Comparison of ENCODE assay signal across 9 mouse cellular contexts in the genomic region with DNA sequence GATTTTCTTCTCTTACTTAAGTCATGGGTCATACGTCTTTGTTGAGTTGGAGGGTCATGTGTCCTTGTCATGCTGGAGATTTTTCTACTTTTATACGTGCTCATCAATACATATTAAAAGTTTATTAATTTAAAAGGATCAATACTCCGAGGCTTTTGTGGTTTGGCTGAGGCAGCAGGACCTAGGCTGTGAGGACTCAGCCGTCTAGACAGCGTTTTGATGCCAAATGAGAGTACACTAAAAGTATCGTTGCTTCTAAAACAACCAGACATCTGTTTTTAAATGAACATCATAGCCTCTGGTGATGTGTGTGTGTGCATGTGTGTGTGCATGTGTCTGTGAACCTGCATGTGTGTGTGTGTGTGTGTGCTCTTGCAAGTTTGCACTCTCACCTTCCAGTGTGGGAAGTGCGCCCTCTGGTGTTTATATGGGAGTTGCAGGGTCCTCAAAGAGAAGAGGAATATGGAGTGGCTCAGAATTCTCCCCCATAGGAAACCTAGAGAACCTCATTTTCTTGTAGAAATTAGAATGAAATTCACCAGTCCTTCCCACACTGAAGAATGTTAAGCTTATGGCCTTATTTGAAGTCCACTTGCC. TPM values are rescaled to one million over a fixed set of nuclear protein-coding genes. Genes with fewer than 3 reads are reported as not detected.
A peak's percentile ranks its signal among the peaks of the same experiment; 100 is the strongest.
DNase-seq lines count a peak whose midpoint lies in the region; ATAC-seq and TF ChIP-seq lines count a peak whose summit lies in the region.
"Had no signal": no experiment of that assay in that cellular context is flagged by ENCODE, and none has a peak within 500 bp of the region (broad histone marks: within the 10 kb centered on the region; RNA-seq: fewer than 3 reads in every experiment).

No protein-coding gene starts in this region.

- H3K4me1 ChIP-seq in heart, embryonic 11.5 days (ENCODE audit: control insufficient read depth, insufficient read depth, low read length): no peaks in the 10 kb centered on the region
- H3K4me1 ChIP-seq in E14TG2a.4 (replicated peaks; ENCODE audit: low read depth, low read length): peaks cover 33% of the 10 kb centered on the region
- no peaks in the 10 kb centered on the region for H3K4me1 ChIP-seq in forebrain, embryonic 16.5 days (replicated peaks; ENCODE audit: control insufficient read depth, insufficient read depth, low read length)
- no peaks in the 10 kb centered on the region for H3K4me1 ChIP-seq in stomach, postnatal 0 days (replicated peaks; ENCODE audit: control insufficient read depth, insufficient read depth)
- H3K4me1 ChIP-seq: stomach, embryonic 15.5 days had no signal

- TF ChIP-seq CTCF in E14TG2a.4 (conservative IDR thresholded peaks at IDR 0.05; ENCODE audit: low read length): peak; percentile 66
- peak; percentile 91 for TF ChIP-seq CTCF in stomach, postnatal 0 days (IDR thresholded peaks at IDR 0.05; ENCODE audit: low read depth)

- H3K9me3 ChIP-seq in heart, embryonic 11.5 days (replicated peaks; ENCODE audit: control insufficient read depth, low read length): no peaks in the 10 kb centered on the region
- no peaks in the 10 kb centered on the region for H3K9me3 ChIP-seq in E14TG2a.4 (ENCODE audit: low read length)
- no peaks in the 10 kb centered on the region for H3K9me3 ChIP-seq in forebrain, embryonic 16.5 days (ENCODE audit: control insufficient read depth, low read length)
- H3K9me3 ChIP-seq in stomach, postnatal 0 days (ENCODE audit: control insufficient read depth, low read length): no peaks in the 10 kb centered on the region
- H3K9me3 ChIP-seq: stomach, embryonic 15.5 days had no signal

- no peak overlapping the region for H3K9ac ChIP-seq in heart, embryonic 11.5 days (ENCODE audit: low read depth, low read length)
- no peak overlapping the region for H3K9ac ChIP-seq in forebrain, embryonic 16.5 days (replicated peaks; ENCODE audit: low read depth, low read length)
- H3K9ac ChIP-seq in stomach, postnatal 0 days (ENCODE audit: low read length): no peak overlapping the region
- H3K9ac ChIP-seq: stomach, embryonic 15.5 days had no signal

- no peak for ATAC-seq in heart, embryonic 11.5 days (replicated peaks; ENCODE audit: insufficient number of reproducible peaks, low FRiP score, low TSS enrichment)
- ATAC-seq in forebrain, embryonic 16.5 days: 0 out of 2 replicates have a peak, but pooled peaks have one; percentile 43
- ATAC-seq in stomach, postnatal 0 days (ENCODE audit: low FRiP score, low TSS enrichment): no peak

- no peaks in the 10 kb centered on the region for H3K36me3 ChIP-seq in heart, embryonic 11.5 days (ENCODE audit: control insufficient read depth, insufficient read depth, low read length)
- H3K36me3 ChIP-seq in E14TG2a.4 (ENCODE audit: insufficient read depth, low read length): no peaks in the 10 kb centered on the region
- H3K36me3 ChIP-seq in forebrain, embryonic 16.5 days (ENCODE audit: control insufficient read depth, insufficient read depth): no peaks in the 10 kb centered on the region
- H3K36me3 ChIP-seq in stomach, postnatal 0 days (ENCODE audit: control insufficient read depth, insufficient read depth, low read length): no peaks in the 10 kb centered on the region
- H3K36me3 ChIP-seq: stomach, embryonic 15.5 days had no signal

- no peak for TF ChIP-seq EP300 in stomach, postnatal 0 days (optimal IDR thresholded peaks at IDR 0.05)

- H3K27ac ChIP-seq in heart, embryonic 11.5 days (ENCODE audit: low read depth, low read length): no peak overlapping the region
- H3K27ac ChIP-seq in forebrain, embryonic 16.5 days (ENCODE audit: low read length): no peak overlapping the region
- no peak overlapping the region for H3K27ac ChIP-seq in stomach, postnatal 0 days (replicated peaks)
- H3K27ac ChIP-seq: stomach, embryonic 15.5 days had no signal

- DNase-seq in heart, postnatal 10 days: peak; percentile 44 to 78
- peak; percentile 83 for DNase-seq in brain, adult 2 months (ENCODE audit: low read depth, low spot score)
- peak; percentile 85 for DNase-seq in kidney, postnatal 10 days
- DNase-seq in lung, postnatal 36 days: peak; percentile 70
- peak; percentile 66 for DNase-seq in stomach, postnatal 0 days (ENCODE audit: low spot score)

- 56% methylated on average over 7 of the region's 7 CpGs for WGBS in heart, embryonic 11.5 days (ENCODE audit: insufficient replicate concordance)
- WGBS in forebrain, embryonic 16.5 days: 69% methylated on average over 7 of the region's 7 CpGs
- 64% methylated on average over 7 of the region's 7 CpGs for WGBS in stomach, postnatal 0 days

- H3K4me2 ChIP-seq in heart, embryonic 11.5 days: no peak overlapping the region
- no peak overlapping the region for H3K4me2 ChIP-seq in forebrain, embryonic 16.5 days (ENCODE audit: low read length)
- H3K4me2 ChIP-seq in stomach, postnatal 0 days (replicated peaks; ENCODE audit: low read depth): no peak overlapping the region
- H3K4me2 ChIP-seq: stomach, embryonic 15.5 days had no signal

- H3K27me3 ChIP-seq in heart, embryonic 11.5 days (ENCODE audit: control insufficient read depth, insufficient read depth, low read length): 0 out of 2 replicates have a peak, but pooled peaks cover 8% of the 10 kb centered on the region
- peaks cover 3% of the 10 kb centered on the region; the same call in 1 of the 2 replicates for H3K27me3 ChIP-seq in E14TG2a.4 (ENCODE audit: insufficient read depth, low read length)
- H3K27me3 ChIP-seq in forebrain, embryonic 16.5 days (replicated peaks; ENCODE audit: control insufficient read depth, insufficient read depth, low read length): no peaks in the 10 kb centered on the region
- H3K27me3 ChIP-seq in stomach, postnatal 0 days (ENCODE audit: control insufficient read depth, insufficient read depth, low read length): no peaks in the 10 kb centered on the region
- H3K27me3 ChIP-seq: stomach, embryonic 15.5 days had no signal

- H3K4me3 ChIP-seq in heart, embryonic 11.5 days (ENCODE audit: low read depth, low read length): no peak overlapping the region
- no peak overlapping the region for H3K4me3 ChIP-seq in E14TG2a.4 (replicated peaks; ENCODE audit: low read length)
- no peak overlapping the region for H3K4me3 ChIP-seq in forebrain, embryonic 16.5 days (replicated peaks; ENCODE audit: low read length)
- H3K4me3 ChIP-seq in stomach, postnatal 0 days (ENCODE audit: low read depth, low read length): no peak overlapping the region
- H3K4me3 ChIP-seq: stomach, embryonic 15.5 days had no signal

- intact Hi-C loops in heart, postnatal 10 days (cut with DNase I): loop anchor here (5.0 kb wide), 1 partner anchor 108 kb away; no protein-coding TSS in a partner anchor

RNA-seq across cellular contexts. Expression of a gene that starts 16.6 kb away (rescaled TPM):
- 1 to 10 TPM; 2.3 to 2.7 TPM for total RNA-seq in heart, postnatal 10 days (2021)
- polyA plus RNA-seq in heart, embryonic 11.5 days (2014; fragmentation: Nextera tagmentation; extraction: Ambion mirVana): 1.8 and 2.7 TPM in 2 replicates
- polyA plus RNA-seq in forebrain, embryonic 16.5 days (2015; fragmentation: Nextera tagmentation; extraction: Ambion mirVana): 1.1 and 1.3 TPM in 2 replicates
- polyA plus RNA-seq in stomach, postnatal 0 days (2015; fragmentation: Nextera tagmentation; extraction: Ambion mirVana): 1.6 and 1.8 TPM in 2 replicates

RNA-seq across cellular contexts. Expression of a gene that starts 58.6 kb away (rescaled TPM):
- 10 to 100 TPM; 43.1 to 44.3 TPM for total RNA-seq in heart, postnatal 10 days (2021)
- 22.7 and 25.7 TPM in 2 replicates for polyA plus RNA-seq in heart, embryonic 11.5 days (2014; fragmentation: Nextera tagmentation; extraction: Ambion mirVana)
- polyA plus RNA-seq in forebrain, embryonic 16.5 days (2015; fragmentation: Nextera tagmentation; extraction: Ambion mirVana): 3.6 and 4.7 TPM in 2 replicates
- polyA plus RNA-seq in stomach, postnatal 0 days (2015; fragmentation: Nextera tagmentation; extraction: Ambion mirVana): 58.6 and 59.2 TPM in 2 replicates
